Mouse (Mus musculus) WW6 (cell line): Measurements from ENCODE around the gene Ptprn.
"Not testable (repeated sequence)": the region's sequence is repeated elsewhere in the genome, so short reads cannot be mapped to it uniquely, and the experiment has no call there.

ENCODE experiments used
- DNase-seq: peaks from one replicate; pipeline ENCODE4 v3.0.0-alpha.2; 2013; ENCODE audit warnings: low read depth, low spot score

Gene Ptprn

DNA sequence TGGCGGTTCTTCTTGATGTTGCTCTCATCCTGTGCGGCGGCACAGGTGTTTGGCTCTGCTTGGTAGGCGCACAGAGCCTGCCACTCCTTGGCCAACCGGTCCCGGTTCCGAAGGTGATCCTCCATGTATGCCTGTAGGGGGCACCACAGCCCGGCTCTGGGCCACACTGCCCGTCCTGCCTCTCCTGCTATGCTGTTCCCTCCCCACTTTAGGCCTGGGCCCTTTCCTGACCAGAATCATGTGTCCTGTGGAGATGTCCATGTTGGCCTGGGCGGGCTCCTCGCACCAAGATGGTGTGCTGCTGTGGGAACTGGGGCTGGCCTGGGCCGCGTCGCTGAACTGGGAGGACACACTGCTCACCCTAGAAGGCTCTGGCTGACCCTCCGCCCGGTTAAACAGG is 11.3 kb downstream of the Ptprn start:
- no peak for DNase-seq

DNA sequence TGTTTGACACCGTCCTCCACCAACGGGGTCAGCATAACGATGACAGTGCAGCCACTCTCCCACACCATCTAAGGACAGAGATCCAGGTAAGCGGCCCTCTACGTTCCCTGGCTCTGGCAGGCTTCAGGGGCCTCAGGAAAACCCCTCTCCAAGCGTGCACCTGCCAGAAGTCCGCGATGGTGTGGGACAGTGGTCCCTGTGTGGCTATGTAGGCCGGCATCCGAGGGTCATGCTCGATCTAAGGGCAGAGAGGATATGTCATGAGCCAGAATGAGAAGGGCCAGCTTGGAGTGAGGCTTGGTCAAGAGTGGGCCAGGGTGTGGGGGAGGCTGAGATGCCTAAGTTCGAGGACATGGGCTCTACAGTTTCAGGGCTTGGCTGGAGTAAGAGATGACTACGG is 12.0 kb downstream of the Ptprn start:
- no peak for DNase-seq

DNA sequence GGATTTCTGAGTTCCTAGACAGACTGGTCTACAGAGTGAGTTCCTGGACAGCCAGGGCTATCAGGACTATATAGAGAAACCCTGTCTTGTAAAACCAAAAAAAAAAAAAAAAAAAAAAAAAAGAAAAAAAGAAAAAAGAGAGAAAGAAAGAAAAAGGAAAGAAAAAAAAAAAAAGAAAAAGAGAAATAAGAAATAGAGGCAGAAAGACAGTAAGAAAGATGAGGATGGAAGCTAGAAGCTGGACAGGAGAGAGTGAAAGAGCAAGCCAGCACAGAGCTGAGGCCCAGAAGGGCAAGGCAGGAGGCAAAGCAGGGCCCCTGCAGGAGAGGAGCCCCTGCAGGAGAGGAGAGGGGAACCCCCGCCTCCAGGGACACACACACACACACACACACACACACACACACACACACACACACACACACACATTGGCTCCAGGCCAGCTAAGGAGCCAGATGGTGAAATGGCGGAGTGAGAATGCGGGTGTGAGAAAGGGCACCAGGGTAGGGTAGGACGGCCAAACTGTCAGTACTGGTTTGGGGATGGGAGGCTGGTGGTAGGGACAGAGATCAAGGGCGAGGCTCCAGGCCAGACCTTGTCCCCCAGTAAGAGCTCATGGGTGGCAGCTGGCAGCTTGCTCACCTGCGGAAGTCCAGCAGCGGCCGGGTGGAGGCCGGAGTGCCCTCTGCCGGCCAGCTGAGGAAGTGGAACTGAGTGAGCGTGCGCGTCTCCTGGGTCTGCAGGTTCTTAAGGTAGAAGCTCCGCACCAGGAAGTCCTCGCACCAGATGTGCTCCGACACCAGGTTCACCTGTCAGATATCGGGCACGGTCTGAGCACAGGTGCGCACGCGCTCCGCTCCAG is 13.0 kb downstream of the Ptprn start:
- DNase-seq = no peak

DNA sequence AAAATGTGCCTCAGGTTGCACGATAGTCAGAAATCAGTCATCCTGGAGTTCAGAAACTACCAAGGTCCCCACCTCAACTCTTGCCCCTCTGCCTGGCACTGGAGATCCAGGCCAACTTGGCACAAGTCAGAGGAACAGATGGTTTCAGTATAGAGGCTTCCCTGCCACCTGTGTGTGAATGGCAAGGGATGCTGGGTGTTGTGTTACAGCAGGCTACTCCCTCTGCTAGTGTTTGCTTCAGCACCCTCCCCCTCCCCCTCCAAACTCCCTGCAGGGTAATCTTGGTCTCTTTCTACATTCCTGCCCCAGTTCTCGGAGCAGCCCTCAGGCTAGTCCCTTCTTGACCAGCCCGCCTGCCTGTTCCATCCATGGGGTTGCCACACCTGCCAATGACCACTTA is 13.8 kb downstream of the Ptprn start:
- DNase-seq = no peak

DNA sequence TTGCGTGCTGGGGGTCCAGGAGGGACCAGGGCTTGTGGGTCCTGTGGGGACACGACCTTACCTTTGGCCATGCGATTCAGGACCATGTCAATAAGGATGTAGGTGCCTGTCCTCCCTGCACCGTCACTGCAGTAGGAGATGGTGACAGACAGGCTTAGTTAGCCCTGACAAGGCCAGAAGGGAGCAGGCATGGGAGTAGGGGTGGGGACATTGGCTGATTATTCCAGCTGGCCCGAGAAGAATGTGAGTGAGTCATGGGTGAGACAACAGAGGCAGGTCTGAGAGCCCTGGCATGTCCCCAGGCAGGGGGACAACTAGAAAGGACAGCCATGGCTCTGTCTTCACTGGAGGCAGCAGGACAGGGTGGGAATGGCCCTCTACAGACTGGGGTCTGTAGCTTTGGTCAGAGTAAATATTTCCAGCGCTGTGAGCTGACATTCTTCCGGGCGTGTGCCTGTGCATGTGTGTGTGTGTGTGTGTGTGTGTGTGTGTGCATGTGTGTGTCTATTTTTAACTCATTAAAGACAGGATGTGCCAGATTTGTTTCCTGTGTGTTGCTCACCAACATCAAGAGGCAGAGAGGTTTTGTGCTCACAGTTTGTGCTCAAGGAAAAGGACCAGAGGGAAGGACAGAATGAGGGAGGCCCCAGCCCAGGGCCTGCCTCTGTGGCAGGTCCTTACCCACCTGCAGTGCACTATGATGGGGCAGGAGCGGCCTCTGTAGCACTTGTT is 16.1 kb downstream of the Ptprn start:
- no peak for DNase-seq

DNA sequence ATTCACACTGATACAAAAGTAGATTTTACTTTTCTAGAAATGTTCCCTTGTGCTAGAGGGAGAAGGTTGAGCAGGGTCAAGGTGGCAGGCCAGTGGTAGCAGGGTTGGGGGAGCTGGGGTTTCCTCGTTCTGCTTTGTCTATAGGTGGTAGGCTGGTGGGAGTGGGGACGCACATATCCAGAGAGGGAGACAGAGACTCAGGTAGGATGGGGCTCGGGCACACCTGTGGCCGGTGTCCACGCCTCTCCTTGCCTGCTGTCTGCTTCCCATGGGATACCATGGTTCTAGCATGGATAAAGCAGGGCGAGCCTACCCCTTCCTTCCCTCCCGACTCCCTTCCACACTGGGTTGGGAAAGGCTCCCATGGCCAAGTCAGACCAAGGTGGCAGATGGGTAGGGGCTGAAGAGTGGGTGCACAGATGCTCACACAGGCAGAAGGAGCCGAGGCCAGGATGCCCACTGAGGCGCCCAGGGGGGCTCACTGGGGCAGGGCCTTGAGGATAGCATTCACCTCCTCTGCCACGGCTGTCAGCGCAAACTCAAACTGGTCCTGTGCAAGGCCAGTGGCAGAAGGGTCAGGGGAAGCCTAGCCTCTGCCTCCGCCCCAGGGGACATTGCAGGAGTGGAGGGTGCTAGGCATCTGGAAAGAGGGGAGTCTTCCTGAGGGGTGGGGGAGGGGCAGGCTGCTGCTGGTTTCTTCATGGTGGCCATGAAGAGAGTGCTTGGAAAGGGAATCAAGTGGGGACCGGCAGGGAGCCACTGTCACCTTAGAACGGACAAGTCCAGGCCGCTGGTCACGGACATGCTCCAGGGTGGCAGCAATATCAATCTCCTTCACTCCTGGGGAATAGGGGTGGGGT is 17.0 kb downstream of the Ptprn start:
- DNase-seq = no peak

DNA sequence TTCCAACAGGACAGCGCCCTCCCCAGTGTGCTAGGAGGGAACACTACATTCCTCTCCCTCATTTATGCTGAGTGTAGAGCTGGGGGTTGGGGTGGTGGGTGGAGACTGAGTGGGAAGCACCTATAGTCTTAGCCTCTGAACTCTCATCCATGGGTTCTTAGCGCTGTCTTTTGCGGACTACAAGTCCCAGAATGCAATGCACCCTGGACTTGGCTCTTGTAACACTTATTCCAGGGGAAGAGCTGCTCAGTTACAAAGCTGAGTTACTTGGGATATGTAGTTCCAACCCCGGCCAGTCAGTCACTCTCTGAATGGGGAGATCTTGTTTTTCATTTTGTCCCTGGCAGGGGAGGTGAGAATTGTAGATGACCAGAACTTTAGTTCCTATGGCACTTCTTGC is 19.5 kb downstream of the Ptprn start:
- DNase-seq = no peak

DNA sequence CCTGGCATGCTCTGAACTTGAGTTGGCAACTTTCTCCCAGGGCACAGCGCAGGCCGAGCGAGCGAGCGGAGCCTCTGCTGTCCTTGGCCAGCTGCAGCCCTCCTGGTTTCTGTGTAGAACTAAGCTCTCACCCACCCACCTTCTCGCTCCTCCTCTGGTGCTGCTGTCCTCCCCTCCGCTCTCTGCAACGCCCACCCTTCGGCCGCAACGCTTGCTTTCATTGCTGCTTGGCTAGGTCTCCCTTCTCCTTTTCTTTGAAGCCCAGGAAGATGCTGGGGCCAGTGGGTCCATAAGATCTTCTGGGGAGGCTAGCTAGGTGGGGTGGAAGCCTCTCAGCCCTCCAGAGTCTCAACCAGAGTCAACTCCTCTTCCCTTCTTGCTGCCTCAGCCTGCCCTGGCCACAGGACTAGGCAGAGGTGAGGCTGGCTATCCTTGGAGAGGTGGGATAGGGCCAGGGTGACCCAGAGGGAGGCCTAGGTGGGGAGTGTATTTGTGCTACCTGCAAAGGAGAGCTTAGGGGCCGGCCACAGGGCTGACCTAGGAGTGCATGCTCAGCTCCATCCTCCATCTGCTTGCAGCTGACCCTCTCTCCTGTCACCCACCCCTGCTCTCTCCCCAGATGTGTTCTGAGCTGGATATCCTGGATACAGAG is 20.0 kb downstream of the Ptprn start:
- DNase-seq = no peak

DNA sequence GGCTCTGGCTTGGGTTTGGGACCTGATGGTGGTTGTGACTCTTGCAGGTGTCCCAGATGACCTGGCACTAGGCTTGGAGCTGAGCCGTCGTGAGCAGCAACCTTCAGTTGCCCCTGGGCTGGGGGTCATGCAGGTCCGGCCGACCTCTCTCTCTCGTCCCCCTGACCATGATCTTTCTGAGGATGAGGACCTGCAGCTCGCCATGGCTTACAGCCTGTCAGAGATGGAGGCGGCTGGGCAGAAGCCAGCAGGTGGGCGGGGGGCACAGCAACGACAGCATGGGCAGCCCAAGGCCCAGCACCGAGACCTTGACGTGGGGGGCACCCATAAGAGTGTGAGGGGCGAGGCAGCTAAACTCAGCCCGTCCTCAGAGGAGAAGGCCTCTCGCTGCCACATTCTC is 20.9 kb downstream of the Ptprn start:
- DNase-seq = no peak

DNA sequence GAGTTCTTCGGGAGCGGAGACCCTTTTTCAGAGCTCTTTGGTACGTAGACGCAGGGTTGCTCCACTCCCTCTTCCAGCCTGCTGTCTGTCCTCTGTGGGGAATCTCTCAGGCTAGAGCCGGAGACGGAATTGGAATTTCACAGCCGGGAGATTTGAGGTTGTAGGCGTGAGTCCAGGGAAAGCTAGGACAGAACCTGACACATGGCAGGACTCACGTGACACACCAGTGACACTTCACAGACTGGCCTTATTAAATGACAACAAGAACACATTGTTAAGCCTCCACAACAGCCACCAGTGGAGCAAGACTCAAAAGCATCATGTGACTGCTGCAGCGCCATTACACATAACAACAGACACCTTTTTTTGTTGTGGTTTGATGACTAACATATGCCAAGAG is 24.7 kb downstream of the Ptprn start:
- DNase-seq = no peak

DNA sequence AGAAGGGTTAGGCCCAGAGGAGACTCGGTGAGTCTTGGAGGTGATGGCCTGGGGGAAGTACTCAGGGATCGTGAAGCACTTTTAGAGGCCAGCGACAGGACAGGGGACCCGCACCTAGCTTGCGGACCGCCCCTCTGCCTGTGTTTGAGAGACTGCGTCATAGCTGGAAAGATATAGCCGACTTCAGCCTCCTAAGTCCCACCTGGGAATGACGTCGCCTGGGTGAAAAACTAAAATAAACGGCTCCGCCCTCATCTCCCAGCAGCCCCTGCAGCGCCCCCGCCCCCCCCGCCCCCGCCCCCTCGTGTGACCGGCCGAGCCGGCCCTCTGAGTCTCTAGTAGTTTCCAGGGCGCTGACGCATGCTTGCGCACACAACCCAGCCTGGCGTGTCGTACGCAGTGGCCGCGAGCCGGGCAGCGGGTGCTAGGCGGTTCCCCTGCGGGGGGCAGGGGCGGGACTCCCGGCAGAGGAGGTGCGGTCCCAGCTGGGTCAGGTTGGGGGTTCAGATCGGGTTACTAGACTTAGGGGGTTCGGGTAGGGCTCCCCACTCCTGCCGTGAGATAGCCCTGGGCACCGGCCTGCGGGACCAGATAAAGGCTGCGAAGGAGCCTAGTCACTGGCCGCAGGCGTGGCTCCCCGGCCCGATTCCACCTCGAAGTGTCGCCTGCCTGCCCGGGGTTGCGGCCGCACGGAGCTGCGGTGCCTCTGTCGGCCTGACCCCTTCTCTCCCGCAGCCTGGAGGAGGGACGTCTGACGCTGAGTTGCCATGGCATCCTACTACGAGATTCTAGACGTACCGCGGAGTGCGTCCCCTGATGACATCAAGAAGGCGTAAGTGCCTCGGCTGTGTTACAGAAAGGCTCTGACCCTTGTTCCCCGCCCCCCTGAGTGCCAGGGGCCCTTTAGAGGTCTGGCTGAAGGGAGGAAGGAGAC is 27.9 kb downstream of the Ptprn start, which contains the start of gene Dnajb2:
Dnajb2 (plus strand) TSS at position 290 of the 934 bp plus-strand sequence.
- no peak for DNase-seq

DNA sequence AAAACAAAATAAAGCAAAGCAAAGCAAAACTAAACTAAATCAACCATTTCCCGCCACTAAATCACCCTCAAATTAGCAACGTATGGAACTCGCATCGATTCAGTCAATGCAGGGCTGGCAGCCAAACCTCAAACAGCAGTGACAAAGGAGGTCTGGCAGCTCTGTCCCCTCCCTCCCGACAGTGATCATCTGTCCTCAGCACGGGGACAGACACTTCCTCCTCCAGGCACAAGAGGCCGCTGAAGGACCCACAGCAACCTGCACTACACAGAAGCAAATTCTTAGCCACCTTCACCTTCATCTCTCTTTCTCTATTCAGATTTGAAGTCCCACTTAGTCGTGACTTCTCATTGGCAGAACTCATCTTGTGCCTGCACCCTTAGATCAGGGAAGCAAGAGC is 29.7 kb downstream of the Ptprn start:
- DNase-seq = no peak

DNA sequence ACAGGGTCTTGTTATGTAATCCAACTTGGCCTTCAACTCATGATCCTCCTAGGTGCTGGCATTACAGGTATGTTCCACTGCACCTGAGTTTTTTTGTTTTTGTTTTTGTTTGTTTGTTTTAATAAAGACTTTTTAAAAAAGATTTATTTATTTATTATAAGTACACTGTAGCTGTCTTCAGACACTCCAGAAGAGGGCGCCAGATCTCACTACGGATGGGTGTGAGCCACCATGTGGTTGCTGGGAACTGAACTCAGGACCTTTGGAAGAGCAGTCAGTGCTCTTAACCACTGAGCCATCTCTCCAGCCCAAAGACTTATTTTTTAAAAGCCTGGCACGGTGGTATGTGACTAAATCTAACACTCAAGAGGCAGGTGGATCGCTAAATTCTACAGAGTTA is 31.8 kb downstream of the Ptprn start:
- DNase-seq = not testable (repeated sequence)

DNA sequence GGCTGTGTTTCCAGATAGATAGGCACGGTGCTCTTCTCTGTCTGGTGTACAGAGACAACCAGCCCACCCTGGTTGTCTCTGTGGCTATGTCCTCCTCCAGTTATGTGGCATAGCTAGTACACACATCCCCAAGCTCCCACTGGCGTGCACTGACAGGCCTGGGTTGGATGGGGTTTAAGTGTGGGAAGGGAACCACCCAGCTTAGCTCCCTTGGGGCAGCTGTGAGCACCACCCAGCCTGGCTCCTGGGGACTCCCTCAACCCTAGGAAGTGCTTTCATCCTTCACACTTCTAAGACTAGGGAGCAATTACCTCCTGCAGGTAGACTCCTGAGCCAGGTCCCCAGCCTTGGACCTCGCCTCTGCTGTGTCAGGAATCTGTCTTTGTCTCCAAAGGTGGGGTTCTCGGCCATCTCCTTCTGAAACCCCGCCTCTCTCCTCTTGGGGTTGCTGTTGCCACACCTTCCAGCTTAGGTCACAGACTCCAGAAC is 32.6 kb downstream of the Ptprn start, which contains the start of gene A630095N17Rik:
A630095N17Rik (minus strand) TSS at position 439 of the 489 bp plus-strand sequence.
- no peak for DNase-seq

DNA sequence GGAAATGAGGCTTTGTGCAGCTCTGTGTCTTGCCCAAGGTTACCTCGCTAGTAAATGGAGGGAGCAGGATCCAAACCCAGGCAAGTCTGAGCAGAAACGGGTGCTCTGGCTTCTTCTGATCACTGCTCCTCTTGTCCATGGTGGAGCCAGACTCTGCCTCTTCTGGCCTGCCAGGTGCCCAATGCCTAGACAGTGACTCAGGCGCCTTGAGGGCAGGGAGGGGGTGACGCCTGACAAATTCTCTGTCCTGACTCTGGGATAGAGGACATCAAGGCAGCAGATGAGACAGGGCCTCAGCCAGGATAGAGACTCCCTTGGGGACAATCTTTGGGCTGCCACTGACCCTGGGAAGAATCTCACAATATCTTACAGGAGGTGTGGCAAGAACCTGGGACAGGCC is 33.1 kb downstream of the Ptprn start:
- no peak for DNase-seq

DNA sequence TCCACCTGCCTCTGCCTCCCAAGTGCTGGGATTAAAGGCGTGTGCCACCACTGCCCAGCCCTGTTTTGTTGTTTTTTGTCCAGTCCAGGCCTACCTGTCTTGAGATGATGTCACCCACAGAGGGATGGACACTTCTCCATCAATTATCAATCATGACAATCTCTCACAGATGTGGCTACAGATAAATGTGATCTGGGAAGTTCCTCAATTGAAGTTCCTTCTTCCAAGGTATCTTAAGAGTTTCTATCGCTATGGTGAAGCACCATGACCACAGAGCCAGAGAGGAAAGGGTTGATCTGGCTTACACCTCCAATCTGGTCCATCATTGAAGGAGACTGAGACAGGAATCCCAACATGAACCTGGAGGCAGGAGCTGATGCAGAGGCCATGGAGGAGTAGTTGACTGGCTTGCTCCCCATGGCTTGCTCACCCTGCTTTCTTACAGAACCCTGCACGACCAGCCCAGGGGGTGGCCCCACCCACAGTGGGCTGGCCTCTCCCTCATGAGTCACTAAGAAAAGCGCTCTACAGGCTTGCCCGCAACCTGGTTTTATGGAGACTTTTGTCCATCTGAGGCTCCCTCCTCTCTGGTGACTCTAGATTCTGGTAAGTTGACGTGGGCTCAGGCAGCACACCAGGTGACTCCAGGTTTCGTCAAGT is 33.8 kb downstream of the Ptprn start:
- DNase-seq = no peak

DNA sequence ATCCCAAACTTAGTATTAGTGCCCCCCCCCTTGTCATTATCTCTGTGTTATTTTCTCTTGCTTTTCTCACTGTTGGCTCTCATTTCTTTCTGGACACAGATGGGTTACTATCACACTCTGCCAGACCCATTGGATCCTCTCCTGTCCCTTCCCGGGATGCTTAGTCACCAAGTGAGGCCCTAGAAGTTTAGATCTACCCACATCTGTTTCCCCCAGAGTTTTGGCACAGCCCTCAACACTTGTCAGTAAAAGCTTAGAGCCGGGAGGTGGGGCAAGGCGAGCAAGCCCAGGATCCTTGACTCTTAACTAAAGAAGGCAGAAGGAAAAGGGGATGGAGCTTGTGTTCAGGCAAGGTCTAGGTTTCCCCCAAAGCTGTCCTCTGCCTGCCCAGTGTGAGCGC is 35.1 kb downstream of the Ptprn start:
- DNase-seq = no peak

DNA sequence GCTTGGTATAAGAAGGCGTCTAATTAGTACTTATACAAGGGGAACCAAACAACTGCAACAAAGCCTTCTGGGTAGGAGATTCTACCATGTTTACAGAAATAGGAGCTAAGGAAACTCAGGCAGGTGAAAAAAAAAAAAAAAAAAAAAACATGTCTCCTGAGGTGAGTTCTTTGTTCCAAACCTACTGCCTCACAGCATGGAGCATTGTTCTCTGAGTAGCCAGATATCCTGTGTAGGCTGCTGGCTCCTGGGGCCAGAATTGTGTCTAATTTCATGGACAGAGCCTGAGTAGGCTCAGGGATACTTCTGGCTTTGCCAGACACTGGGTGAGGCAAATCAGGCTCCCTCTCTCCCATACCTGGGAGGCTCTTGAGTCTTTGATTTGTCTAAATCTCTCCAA is 36.6 kb downstream of the Ptprn start:
- DNase-seq = no peak

DNA sequence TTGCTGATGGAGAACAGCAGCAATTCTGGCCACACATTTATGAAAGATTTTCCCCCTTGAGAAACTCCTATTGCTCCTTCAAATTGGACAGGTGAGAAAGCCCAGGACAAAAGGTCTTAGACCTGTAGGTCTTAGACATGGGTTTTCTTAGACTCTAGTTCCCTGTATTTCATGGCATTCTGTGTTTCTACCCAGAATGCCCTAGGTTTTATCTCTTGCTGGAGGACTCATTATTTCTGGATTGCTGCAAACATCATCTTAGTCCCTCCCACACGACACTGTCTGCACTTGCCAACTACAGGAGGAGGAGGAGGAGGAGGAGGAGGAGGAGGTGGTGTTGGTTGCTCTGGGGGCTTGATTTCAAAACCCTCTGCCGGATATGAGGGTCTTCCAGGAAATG is 38.2 kb downstream of the Ptprn start:
- DNase-seq = no peak

DNA sequence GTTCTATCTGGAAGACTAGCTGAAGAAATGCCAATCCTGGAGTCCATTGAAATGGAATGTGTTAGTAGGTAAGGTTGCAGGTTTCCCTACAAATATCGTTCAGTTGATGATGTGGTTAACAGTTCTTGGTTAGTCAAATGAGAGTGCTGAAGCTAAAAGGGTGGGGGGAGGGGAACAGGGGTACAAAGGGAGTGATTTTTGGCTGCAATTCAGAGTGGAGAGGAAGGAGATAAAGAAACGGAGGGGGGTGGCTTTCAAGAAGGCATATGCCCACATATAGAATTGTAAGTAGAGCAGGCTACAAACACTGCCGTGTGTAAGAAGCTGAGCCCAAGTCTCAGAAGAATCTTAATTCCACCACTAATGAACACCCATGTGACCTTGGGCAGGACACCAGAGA is 38.8 kb downstream of the Ptprn start:
- DNase-seq = no peak
